Mouse (Mus musculus) urinary bladder, postnatal 10 days (tissue): ENCODE data around the gene Hist1h3g.
"Not testable (repeated sequence)": the region's sequence is repeated elsewhere in the genome, so short reads cannot be mapped to it uniquely, and the experiment has no call there.

Experiments
- DNase-seq: peaks from one replicate; pipeline ENCODE4 v3.0.0; 2022; ENCODE audit warnings: low spot score

Gene Hist1h3g

DNA sequence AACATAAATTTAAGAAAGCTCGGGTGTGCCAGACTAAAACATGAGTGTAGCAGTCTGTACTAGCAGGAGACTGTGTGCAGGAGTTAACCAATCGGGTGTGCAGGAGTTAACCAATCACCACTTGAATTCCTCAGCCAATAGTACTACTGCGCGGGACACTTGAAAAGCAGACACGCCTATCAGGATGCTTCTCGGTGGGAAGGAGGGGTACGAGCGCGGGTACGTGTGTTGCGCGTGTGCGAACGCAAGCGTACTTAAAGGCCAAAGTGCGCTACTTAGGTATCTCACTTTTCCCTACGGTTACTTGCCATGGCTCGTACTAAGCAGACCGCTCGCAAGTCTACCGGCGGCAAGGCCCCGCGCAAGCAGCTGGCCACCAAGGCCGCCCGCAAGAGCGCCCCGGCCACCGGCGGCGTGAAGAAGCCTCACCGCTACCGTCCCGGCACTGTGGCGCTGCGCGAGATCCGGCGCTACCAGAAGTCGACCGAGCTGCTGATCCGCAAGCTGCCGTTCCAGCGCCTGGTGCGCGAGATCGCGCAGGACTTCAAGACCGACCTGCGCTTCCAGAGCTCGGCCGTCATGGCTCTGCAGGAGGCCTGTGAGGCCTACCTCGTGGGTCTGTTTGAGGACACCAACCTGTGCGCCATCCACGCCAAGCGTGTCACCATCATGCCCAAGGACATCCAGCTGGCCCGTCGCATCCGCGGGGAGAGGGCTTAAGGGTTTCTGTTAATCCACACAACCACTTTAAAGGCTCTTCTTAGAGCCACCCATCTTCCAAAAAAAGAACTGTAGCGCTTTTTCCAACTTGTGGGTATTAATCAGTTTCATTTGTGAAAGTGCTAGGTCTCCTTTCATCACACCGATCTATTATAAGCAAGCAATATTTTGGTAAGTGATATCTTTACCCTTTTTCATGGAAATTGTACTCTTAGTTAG, at the start of gene Hist1h3g:
Hist1h3g (plus strand) TSS at position 286 of the 939 bp plus-strand sequence.
- DNase-seq = not testable (repeated sequence)

DNA sequence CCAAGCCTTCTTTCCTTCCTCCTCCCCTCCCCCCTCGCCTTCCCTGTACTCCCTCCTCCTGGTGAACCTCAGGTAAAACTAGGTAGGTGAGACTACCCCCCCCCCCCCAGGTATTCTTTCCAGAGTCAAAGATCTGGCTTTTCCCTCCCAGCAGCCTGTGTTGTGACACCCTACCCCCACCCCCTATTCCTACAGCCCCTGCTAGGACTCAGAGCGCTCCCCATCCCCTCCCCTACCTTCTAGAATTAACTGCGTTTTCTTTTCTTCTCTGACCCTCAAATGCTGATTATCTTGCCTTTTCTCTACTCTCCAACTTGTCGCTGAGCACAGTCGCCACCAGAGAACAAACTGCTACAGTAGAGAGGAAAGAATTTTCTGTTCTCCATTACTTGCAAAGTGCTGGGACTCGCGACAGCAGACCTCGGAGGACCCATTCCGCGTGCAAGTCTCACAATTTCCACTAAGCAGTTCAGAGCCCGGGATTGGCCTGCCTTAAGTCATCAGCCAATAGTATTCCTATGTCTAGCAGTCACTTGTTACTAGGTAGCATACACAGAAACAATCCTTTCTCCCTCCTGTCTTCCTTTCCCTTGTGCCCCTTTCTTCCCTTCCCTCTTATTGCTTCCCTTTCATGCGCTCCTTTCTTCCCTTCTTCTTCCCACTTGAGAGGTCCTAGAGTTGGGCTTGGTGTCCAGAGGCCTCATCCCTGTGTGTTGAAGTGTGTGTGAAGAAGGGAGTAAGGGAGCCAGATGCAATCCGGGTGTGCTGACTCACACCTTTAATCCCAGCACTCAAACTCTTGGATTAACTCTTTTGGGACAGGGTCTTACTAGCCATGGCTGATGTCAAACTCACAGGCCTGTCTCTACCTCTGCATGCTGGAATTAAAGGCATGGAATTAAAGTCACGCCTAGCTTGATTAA, 46.6 kb upstream of the Hist1h3g start, which contains the start of gene Btn2a2:
Btn2a2 (minus strand) TSS at position 458 of the 923 bp plus-strand sequence.
- DNase-seq = no peak

DNA sequence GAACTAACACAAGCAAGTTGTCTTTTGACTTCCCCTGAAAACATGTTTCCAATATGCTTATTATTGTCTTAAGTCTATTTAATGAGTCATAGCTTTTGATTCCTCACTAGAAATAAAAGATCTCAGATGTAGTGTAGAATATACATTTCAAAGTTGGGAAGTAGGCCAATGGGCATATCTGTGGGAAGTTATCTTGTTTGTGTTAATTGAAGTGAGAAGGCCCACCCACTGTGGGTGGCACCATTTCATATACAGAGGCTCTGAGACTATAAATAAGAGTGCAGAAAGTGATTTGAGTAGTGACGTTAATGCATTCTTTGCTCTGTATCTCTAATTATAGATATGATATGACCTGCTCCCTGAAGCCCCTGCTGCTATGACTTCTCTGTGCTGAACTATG, 44.4 kb upstream of the Hist1h3g start:
- DNase-seq = no peak

DNA sequence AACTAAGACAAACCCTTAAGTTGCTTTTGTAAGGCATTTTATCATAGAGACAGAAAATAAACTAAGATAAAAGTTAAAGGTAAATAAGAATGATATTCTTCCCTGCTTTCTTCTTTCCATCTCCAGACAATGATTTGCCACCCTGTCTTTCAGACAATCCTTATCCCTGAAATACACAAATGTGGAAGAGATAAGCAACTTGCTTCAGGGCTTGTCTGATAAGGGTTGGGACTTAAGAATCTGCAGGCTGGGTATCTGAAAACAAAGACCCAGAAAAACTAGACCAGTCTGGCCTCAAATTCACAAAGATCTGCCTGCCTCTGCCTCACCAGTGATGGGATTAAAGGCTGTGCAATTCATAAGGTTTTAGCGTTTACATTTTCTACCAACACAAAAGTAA, 44.0 kb upstream of the Hist1h3g start:
- no peak for DNase-seq

DNA sequence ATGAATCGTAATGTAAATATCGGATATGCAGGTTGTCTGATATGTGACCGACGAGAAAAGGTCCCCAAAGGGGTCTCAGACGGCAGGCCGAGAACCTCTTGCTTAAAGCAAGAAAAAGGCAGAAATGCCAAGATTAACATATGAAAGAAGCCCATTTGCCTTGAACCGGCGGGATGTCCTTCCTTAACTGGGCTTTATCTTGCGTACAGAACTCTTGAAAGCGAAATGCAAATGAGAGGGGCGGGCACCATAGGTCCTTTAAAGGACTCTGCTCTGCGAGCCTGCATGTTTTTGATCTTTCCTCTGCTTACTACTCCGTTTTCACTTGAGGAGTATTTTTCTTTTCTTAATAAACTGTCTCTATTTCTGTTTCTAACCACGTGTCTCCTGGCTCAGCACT, 43.2 kb upstream of the Hist1h3g start:
- no peak for DNase-seq

DNA sequence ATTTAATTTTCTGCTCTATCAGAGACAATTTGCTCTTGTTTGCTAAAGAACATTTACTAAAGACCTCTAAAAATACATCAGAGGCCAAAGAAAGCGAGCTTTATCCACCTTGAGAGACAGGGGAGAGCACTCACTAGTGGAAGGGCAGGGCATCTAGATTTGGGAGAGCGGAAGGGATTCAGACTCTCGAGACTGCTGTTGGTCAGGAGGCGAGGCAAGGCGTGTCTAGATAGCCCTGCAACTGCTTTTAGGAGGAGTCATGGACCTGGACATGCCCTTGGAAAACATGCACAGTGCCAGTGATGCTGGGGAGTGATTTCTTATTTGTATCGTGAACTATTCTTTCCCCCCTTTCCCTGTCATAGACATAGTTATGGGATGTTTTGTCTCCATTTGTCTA, 39.7 kb upstream of the Hist1h3g start:
- no peak for DNase-seq

DNA sequence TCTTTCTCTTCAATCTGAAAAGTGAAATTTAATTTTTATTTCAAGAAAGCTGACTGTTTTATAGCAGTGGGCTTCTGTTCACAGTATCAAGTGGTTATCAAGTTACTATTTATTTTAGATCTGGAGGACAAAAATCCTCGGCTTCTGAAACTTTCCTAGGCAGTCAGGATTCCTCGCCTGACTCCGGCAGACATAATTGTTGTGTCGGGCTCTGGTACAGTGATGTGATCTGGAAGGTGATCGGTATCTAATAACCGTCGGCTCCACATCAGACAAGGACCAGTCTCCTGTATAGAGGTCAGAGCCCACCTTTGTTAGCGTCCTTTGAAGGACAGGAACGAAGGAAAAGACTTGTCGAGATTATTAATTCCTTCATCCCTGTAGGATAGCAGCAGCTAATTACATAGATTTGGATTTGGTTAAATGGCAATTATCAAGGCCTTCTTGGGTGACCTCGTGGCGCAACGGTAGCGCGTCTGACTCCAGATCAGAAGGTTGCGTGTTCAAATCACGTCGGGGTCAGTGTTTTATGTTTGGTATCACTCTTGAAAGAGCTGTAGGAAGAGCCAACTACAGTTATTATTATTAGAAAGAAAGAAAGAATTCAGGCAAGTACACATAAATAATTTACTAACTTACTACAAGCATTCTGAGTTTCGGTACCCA, 37.4 kb upstream of the Hist1h3g start:
- no peak for DNase-seq

DNA sequence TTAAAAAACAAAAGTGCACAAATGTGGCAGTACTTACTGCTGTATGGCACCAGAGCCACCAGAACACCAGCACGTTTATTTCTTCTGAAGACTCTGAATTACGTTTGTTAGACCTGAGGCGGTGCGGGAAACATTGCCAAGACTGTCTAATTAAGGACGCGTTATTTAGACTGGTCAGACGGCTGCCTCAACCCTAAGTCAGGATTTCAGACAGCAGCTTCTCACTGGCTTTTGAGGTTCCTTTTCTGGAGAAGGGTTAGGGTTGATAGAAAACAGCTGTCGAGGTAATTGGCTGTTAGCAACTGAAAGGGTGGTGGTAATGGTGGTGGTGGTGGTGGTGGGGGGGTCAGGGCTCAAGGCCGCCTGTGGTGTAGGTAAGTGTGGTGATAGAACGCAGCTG, 36.6 kb upstream of the Hist1h3g start:
- DNase-seq = no peak

DNA sequence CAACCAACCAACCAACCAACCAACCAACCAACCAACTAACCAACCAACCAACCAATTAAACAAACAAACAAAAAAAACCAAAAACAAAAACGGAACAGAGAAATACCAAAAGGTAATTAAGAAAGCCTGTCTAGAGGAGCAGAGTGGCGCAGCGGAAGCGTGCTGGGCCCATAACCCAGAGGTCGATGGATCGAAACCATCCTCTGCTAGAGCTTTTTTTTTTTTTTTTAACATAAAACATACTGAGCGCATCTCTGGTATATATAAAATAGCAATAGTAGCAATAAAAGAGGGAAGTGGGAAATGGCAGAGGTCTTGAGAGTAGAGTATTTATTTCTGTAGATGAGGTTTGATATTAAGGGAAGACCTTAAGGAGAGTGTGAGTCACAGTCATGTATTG, 35.3 kb upstream of the Hist1h3g start:
- no peak for DNase-seq

DNA sequence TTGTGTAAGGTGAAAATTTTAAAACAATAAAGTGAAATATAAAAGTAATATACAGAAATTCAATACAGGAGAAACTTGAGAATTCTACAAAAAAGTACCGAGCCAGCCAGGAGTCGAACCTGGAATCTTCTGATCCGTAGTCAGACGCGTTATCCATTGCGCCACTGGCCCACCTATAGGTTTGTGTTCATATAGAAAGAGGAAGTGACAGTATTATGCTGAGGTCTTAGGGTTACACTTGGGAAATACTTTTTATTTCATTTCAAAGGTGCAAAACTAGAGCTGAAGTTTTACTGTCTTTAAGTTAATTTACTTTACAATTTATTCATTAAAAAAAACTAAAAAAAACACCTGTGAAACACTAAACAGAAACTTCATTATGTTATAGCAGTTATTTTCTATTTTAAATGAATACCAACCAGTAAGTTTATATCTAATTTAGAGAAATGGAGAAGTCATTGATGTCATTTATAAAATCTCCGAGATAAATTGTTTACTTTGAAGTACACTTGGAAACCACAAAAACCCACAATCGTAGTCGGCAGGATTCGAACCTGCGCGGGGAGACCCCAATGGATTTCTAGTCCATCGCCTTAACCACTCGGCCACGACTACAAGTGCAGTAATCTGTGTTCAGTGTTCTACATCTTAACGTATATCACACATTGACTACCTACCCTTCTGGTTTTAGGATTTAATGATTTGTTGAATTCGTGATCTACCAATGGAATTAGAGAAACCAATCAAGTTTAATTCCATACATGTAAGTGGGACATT, 34.6 kb upstream of the Hist1h3g start:
- DNase-seq = no peak

DNA sequence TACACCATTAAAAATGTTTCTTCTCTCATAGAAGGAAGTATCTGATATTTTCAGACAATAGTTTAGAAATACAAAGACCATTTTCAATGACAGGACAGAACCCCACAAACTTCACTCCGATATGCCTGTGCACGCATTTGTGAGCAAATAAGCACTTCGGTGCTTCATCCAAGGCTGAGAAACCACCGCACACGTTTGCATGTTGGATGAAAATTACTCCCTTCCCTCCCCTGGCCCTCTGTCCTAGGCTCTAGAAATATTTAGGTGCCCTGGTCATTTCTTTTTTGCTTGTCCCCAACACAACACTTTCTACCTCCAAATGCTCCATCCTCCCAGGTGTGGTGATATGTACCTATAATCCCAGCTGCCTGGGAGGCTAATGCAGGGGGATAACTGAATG, 33.7 kb upstream of the Hist1h3g start:
- DNase-seq = no peak

DNA sequence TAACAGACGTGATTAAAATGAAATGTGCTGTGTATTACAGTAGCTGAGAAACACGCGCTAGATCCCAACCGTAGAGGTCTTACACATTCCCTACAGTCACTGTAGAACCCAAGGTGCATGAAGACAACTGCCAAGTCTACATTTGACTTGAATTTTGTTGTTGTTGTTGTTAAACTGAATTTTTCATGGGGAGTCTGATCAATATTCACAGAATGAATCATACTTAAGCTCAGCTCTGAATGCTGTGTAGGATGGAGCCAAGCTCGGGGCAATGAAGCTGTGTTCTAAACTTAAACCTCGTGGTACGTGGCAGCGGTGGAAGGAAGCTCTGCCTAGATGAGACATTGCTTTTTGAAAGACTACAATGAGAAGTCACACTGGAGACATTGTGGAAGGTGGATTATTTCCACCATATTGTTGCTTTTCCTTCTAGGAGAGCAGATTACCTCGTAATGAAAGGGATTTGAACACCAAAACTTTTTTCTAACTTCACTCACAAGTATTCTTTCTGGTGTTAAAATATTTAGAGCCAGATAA, 33.1 kb upstream of the Hist1h3g start:
- no peak for DNase-seq

DNA sequence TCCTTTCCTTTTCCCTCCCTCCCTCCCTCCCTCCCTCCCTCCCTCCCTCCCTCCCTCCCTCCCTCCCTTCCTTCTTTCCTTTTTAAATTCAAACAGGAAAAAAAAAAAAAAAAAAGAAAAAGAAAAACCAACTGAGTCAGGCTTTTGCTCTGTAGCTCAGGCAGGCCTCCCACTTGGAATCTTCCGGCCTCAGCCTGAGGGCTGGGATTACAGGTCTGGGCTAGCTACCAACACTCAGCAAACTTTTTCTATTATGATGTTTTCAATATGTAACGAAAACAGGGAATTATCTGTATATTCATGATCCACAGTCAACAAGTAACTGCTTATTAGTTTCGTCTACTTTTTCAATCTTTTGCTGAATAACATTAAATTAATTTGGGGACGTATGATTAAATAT, 32.3 kb upstream of the Hist1h3g start:
- DNase-seq = no peak

DNA sequence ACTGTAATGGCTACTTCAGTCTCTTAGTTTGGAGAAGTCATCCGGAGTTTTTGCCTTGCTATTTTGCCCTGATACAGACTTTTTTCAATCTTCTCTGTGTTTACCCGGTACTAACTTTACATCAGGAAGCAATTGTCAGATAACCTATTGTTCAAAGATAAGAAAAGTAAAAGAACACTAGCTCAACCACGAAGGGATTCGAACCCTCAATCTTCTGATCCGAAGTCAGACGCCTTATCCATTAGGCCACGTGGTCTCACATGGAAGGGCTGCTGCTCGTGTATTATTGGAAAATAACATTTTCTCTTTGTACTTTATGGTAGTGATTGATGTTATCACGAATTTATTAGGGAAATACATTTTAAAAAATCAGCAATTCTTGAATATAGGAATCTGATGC, 31.4 kb upstream of the Hist1h3g start:
- no peak for DNase-seq

DNA sequence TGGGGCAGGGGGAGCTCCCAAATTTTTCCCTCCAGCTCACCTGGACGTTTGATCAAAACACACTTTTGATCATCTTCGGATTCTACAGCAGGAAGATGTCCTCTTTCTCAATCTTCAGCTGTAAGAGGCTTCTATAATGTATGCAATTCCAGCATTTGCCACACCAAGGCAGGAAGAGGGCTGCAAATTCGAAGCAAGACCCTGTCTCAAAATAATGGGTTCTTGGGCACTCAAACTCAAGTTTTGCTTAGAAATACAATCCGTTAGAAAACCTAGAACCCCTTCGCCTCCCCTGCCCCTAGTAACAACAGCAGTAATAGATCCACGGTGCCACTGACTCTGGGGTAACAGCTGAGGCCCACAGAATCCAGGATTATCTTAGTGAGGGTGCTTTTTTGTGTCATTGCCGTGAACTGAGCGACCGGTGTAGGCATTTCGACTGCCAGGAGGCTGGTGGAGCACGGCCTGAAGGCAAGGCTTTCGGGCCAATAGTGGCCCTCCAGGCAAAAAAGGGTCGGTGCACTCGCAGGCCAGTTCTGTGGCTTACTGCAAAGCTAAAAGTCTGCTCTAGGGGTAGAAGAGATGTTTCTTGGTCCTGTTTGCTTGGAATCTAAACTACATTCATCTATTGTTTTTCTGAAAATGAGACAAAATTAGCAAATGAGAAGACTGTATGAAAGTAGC, 29.4 kb upstream of the Hist1h3g start:
- DNase-seq = no peak

DNA sequence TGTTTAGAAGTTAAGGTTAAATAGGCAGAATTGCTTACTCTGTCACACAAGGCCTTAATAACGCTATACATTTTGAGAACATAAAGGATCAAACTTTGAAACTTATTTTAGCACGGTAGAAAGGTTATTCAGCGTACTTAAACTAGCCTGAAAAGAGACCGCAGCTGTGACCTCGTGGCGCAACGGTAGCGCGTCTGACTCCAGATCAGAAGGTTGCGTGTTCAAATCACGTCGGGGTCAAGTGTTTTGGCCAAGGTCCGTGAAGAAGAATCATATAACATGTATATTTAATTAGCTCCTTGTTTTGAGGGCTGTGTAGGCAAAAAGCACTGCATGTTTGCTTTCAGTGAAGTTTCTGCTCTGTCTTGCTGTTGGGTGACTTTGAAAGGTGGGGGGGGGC, 28.9 kb upstream of the Hist1h3g start:
- no peak for DNase-seq

DNA sequence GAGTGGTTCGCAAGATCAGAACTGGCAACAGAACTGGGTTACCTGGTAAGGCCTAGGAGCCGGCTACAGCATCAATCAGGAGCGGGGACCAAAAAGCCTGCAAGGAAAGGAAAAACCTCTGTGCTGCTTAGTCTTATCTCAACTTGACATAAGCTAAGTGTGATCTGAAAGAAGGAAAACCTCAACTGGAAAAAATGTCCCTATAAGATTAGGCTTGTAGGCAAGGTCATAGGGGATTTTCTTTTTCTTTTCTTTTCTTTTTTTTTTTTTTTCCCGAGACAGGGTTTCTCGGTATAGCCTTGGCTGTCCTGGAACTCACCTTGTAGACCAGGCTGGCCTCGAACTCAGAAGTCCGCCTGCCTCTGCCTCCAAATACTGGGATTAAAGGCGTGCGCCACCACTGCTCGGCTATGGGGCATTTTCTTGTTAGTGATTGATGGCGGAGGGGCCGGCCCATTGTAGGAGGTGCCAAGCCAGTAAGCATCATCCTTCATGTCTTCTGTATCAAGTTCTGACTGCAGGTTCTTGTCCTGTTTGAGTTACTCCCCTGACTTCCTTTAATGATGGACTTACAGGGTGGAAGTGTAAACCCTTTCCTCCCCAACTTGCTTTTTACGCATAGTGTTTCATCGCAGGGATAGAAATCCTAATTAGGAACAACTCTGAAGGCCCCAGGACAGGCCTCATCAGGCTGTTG, 28.3 kb upstream of the Hist1h3g start:
- no peak for DNase-seq

DNA sequence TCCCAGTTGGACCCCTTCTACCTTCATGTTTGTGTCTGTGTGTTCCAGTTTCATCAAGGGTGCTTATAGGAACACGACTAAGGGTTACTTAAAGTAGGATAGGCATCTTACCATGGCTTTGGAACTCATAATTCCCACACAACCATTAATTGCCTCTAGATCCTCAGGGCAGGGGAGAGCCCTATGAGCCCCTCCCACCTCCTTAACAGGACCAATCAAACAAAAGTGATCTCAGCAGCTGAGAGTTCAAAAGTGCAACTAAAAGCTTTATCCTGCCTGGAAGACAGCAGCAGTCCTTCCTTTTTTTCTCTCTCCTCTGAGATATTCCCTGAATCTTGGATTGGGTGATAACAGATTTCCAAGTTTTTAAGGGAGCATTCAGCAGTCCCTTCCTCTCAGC, 25.1 kb upstream of the Hist1h3g start:
- DNase-seq = no peak

DNA sequence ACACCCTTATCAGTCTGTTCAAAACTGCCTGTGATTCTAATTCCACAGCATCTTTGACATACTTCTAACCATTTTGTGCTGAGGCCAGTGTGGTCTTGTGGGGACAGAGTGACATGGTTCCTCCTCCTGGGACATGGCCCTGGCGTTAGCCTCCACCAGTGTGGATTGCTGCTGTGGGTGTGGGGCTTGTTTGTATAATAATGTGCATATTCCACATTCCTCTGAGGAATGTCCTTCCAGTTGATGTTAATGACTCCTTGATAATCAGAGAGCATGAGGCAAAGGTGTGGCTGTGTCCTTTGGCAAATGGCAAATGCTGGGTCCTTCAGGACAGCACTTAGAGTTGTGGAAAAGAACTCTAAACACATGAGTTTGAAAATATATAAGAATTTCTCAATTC, 21.7 kb upstream of the Hist1h3g start:
- no peak for DNase-seq

DNA sequence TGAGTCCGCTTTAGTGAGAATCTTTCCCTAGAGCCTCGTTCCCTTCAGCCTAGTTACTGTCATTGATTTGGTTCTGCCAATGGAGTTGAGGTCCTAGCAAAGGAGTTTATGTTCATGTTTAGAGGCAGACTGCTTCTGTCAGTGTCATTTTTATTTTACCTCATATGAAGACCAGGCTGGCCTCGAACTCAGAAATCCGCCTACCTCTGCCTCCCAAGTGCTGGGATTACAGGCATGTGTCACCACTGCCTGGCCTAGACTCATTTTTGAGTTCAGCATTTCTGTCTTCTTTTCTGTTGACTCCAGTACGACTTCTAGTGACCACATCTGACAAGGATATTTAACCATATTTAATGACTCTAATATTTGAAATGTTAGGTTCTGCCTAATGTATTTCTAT, 19.9 kb upstream of the Hist1h3g start:
- DNase-seq = no peak
